Mouse (Mus musculus) olfactory bulb, adult 2 months (tissue): ENCODE measurements around the gene Clic5.

Experiments
- CTCF ChIP-seq: fragments of 200-500 bp; IDR thresholded peaks from 2 replicates; pipeline ENCODE4 v1.5.1; 2012; ENCODE audit warnings: low read depth, mild to moderate bottlenecking, low read length, moderate library complexity; ENCODE audit not compliant: insufficient read depth
- POLR2A ChIP-seq: fragments of 200-500 bp; IDR thresholded peaks from 2 replicates; pipeline ENCODE4 v1.6.1; 2012; ENCODE audit warnings: mild to moderate bottlenecking, low read depth, low read length, moderate library complexity; ENCODE audit not compliant: insufficient read depth

- TF ChIP-seq CTCF, result no peak
- TF ChIP-seq POLR2A, result no peak
Measured at GRCm38 (mm10) chr17:44202952-44203351, 14.6 kb downstream of the Clic5 start.
